Mouse (Mus musculus): ENCODE results near the gene Msi2.

- TF ChIP-seq CTCF (IDR thresholded peaks at IDR 0.05; ENCODE audit: low read depth, low read length) (no peak), POLR2A (IDR thresholded peaks at IDR 0.05; ENCODE audit: extremely low read depth, insufficient read depth, low read length) (no peak)
Observed at GRCm38 (mm10) chr11:88395076-88395990, 323.0 kb downstream of the Msi2 start.
